Mouse (Mus musculus) liver, embryonic 16.5 days (tissue): ENCODE results near the gene Nsd2. TPM values are rescaled to one million over a fixed set of nuclear protein-coding genes. Genes with fewer than 3 reads are reported as not detected.
"Not testable (repeated sequence)": the region's sequence is repeated elsewhere in the genome, so short reads cannot be mapped to it uniquely, and the experiment has no call there.

Experiments
- ATAC-seq: fragments of 200-750 bp; cut with Nextera tagmentation; 2 replicates; pipeline ENCODE4 v1.8.0; 2017; ENCODE audit warnings: low read depth, mild to moderate bottlenecking, moderate number of reproducible peaks, moderate library complexity
- H3K27ac ChIP-seq: fragments of 300-500 bp; sonication (generic); 2 replicates; pipeline ENCODE4 v1.5.1; 2014; ENCODE audit warnings: mild to moderate bottlenecking, low read length
- H3K27me3 ChIP-seq: fragments of 300-500 bp; sonication (generic); 2 replicates; pipeline ENCODE4 v1.6.1; 2014; ENCODE audit warnings: low read depth, low read length, mixed read lengths; ENCODE audit not compliant: control insufficient read depth, insufficient read depth
- H3K36me3 ChIP-seq: fragments of 300-500 bp; sonication (generic); 2 replicates; pipeline ENCODE4 v1.6.1; 2014; ENCODE audit warnings: mild to moderate bottlenecking; ENCODE audit not compliant: control insufficient read depth, insufficient read depth
- H3K4me1 ChIP-seq: fragments of 300-500 bp; sonication (generic); 2 replicates; pipeline ENCODE4 v1.6.1; 2014; ENCODE audit warnings: low read depth, low read length, mixed read lengths; ENCODE audit not compliant: control insufficient read depth
- H3K4me2 ChIP-seq: fragments of 300-500 bp; sonication (generic); 2 replicates; pipeline ENCODE4 v1.6.1; 2014; ENCODE audit warnings: low read depth, low read length, mixed read lengths
- H3K4me3 ChIP-seq: fragments of 300-500 bp; sonication (generic); 2 replicates; pipeline ENCODE4 v1.5.1; 2014; ENCODE audit warnings: low read depth, mild to moderate bottlenecking, low read length
- H3K9ac ChIP-seq: fragments of 300-500 bp; sonication (generic); 2 replicates; pipeline ENCODE4 v1.6.1; 2014; ENCODE audit warnings: low read depth, low read length
- H3K9me3 ChIP-seq: fragments of 300-500 bp; sonication (generic); replicated peaks from 2 replicates; pipeline ENCODE4 v1.6.1; 2016; ENCODE audit warnings: low read length; ENCODE audit not compliant: control insufficient read depth
- WGBS: fragments of 180-500 bp; shearing (Covaris S2); extraction: QIAGEN DNeasy Blood & Tissue Kit; methylation state at CpG from one replicate; pipeline ENCODE4 v1.1.7; 2014; ENCODE audit not compliant: insufficient replicate concordance; 5-methylcytosine and 5-hydroxymethylcytosine counted together
- polyA plus RNA-seq: library from polyadenylated mRNA; unstranded; fragments of >200 nt; fragmentation: Nextera tagmentation; extraction: Ambion mirVana; gene quantifications from 2 replicates; pipeline ENCODE4 v1.2.1, GENCODE M21; 2015

Gene Nsd2
- polyA plus RNA-seq, 1 experiment from 2014 or later, result 20.2 TPM

- H3K9me3 ChIP-seq, result no peaks in the 10 kb centered on the region
- no peak overlapping the region for H3K9ac ChIP-seq
- H3K4me3 ChIP-seq, result no peak overlapping the region
- no peaks in the 10 kb centered on the region for H3K27me3 ChIP-seq
- no peaks in the 10 kb centered on the region for H3K4me1 ChIP-seq
- H3K27ac ChIP-seq, result no peak overlapping the region
- no peak overlapping the region for H3K4me2 ChIP-seq
- H3K36me3 ChIP-seq, result peaks cover 33% of the 10 kb centered on the region
- WGBS, result 87% methylated on average over 9 of the region's 9 CpGs
- ATAC-seq, result no peak
Observed at GRCm38 (mm10) chr5:33903176-33903575, 82.7 kb downstream of the Nsd2 start.

- not testable (repeated sequence) for H3K27me3 ChIP-seq, H3K27ac ChIP-seq, ATAC-seq, H3K4me3 ChIP-seq, H3K4me2 ChIP-seq, H3K4me1 ChIP-seq, H3K9me3 ChIP-seq, H3K9ac ChIP-seq
- H3K36me3 ChIP-seq, result peaks cover 27% of the 10 kb centered on the region
Observed at GRCm38 (mm10) chr5:33915031-33915430, 94.5 kb downstream of the Nsd2 start.

- not testable (repeated sequence) for H3K27me3 ChIP-seq, H3K4me3 ChIP-seq, H3K4me2 ChIP-seq, H3K4me1 ChIP-seq, H3K27ac ChIP-seq, H3K9ac ChIP-seq, ATAC-seq, H3K9me3 ChIP-seq
- WGBS, result 83% methylated on average over 2 of the region's 2 CpGs
- peaks cover 39% of the 10 kb centered on the region for H3K36me3 ChIP-seq
Observed at GRCm38 (mm10) chr5:33916616-33917015, 96.1 kb downstream of the Nsd2 start.

- Histone ChIP-seq H3K36me3 (peaks cover 34% of the 10 kb centered on the region), H3K27ac (no peak overlapping the region), H3K9ac (no peak overlapping the region), H3K9me3 (no peaks in the 10 kb centered on the region), H3K4me3 (no peak overlapping the region), H3K27me3 (no peaks in the 10 kb centered on the region), H3K4me2 (no peak overlapping the region), H3K4me1 (no peaks in the 10 kb centered on the region; the same call in 1 of the 2 replicates)
- WGBS, result 75% methylated on average over 1 of the region's 1 CpGs
- no peak for ATAC-seq
Observed at GRCm38 (mm10) chr5:33919466-33919865, 98.9 kb downstream of the Nsd2 start.

DNA sequence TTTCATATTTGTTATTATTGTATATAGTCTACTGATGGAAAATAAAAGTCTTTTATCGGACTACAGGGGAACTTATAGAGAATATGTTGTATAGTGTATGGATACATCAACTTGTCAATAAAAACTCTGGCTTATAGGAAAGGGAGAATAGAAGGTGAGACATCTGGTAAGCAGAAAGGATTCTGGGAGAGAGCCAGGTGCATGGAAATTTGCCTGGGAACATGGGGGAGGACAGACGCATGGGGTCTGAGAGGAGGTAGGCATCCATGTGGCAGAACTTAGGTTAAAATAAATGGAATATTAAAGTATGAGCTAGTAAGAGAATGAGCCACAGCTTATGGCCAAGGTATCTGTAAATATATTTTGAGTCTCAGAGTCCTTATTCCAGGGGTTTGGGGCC, 99.5 kb downstream of the Nsd2 start:
- H3K9me3 ChIP-seq, result no peaks in the 10 kb centered on the region
- H3K4me2 ChIP-seq, result no peak overlapping the region
- no peak overlapping the region for H3K27ac ChIP-seq
- H3K4me1 ChIP-seq, result no peaks in the 10 kb centered on the region; the same call in 1 of the 2 replicates
- WGBS, result 89% methylated on average over 2 of the region's 2 CpGs
- no peaks in the 10 kb centered on the region for H3K27me3 ChIP-seq
- H3K36me3 ChIP-seq, result peaks cover 34% of the 10 kb centered on the region
- H3K4me3 ChIP-seq, result no peak overlapping the region
- H3K9ac ChIP-seq, result no peak overlapping the region
- no peak for ATAC-seq

GRCm38 (mm10) chr5:33920924-33921323, 100.4 kb downstream of the Nsd2 start:
- ATAC-seq, result no peak
- Histone ChIP-seq H3K27ac (no peak overlapping the region), H3K9ac (no peak overlapping the region), H3K4me1 (no peaks in the 10 kb centered on the region; the same call in 1 of the 2 replicates), H3K9me3 (no peaks in the 10 kb centered on the region), H3K36me3 (peaks cover 31% of the 10 kb centered on the region), H3K4me2 (no peak overlapping the region), H3K27me3 (no peaks in the 10 kb centered on the region), H3K4me3 (no peak overlapping the region)
- 19% methylated on average over 4 of the region's 4 CpGs for whole genome bisulfite sequencing

GRCm38 (mm10) chr5:33921486-33922235, 101.1 kb downstream of the Nsd2 start:
- H3K27me3 ChIP-seq, result no peaks in the 10 kb centered on the region
- H3K36me3 ChIP-seq, result peaks cover 28% of the 10 kb centered on the region
- WGBS, result 80% methylated on average over 7 of the region's 7 CpGs
- no peak overlapping the region for H3K4me3 ChIP-seq
- no peak overlapping the region for H3K4me2 ChIP-seq
- H3K9me3 ChIP-seq, result no peaks in the 10 kb centered on the region
- H3K9ac ChIP-seq, result no peak overlapping the region
- no peak for ATAC-seq
- H3K27ac ChIP-seq, result no peak overlapping the region
- no peaks in the 10 kb centered on the region; the same call in 1 of the 2 replicates for H3K4me1 ChIP-seq

- no peak overlapping the region for H3K4me2 ChIP-seq
- no peaks in the 10 kb centered on the region; the same call in 1 of the 2 replicates for H3K4me1 ChIP-seq
- H3K4me3 ChIP-seq, result no peak overlapping the region
- no peaks in the 10 kb centered on the region for H3K9me3 ChIP-seq
- ATAC-seq, result no peak
- H3K9ac ChIP-seq, result no peak overlapping the region
- no peaks in the 10 kb centered on the region for H3K27me3 ChIP-seq
- no peak overlapping the region for H3K27ac ChIP-seq
- WGBS, result 74% methylated on average over 2 of the region's 2 CpGs
- H3K36me3 ChIP-seq, result peaks cover 26% of the 10 kb centered on the region
Observed at GRCm38 (mm10) chr5:33922566-33922965, 102.0 kb downstream of the Nsd2 start.

GRCm38 (mm10) chr5:33926170-33926569, 105.6 kb downstream of the Nsd2 start:
- H3K4me1 ChIP-seq, result no peaks in the 10 kb centered on the region; the same call in 1 of the 2 replicates
- no peak overlapping the region for H3K4me2 ChIP-seq
- H3K36me3 ChIP-seq, result peaks cover 21% of the 10 kb centered on the region
- no peak overlapping the region for H3K4me3 ChIP-seq
- no peak overlapping the region for H3K9ac ChIP-seq
- no peaks in the 10 kb centered on the region for H3K27me3 ChIP-seq
- no peaks in the 10 kb centered on the region; the same call in 1 of the 2 replicates for H3K9me3 ChIP-seq
- no peak for ATAC-seq
- H3K27ac ChIP-seq, result no peak overlapping the region
